Mouse (Mus musculus) left cerebral cortex, adult 2 months (tissue): ENCODE results near the gene Nanog. TPM values are rescaled to one million over a fixed set of nuclear protein-coding genes. Genes with fewer than 3 reads are reported as not detected.
"Not testable (repeated sequence)": the region's sequence is repeated elsewhere in the genome, so short reads cannot be mapped to it uniquely, and the experiment has no call there.

ENCODE experiments used
- DNase-seq, 2 experiments: peaks; one replicate each; pipeline ENCODE4 v3.0.0; 2021 to 2022; ENCODE audit warnings: low spot score in 2 of 2, mixed read lengths in 1 of 2; ENCODE audit errors: extremely low spot score in 1 of 2
- H3K27ac ChIP-seq: fragments of 200-600 bp; 2 replicates; pipeline ENCODE4 v1.8.1; 2022
- H3K4me3 ChIP-seq: fragments of 200-600 bp; 2 replicates; pipeline ENCODE4 v1.8.1; 2022
- CTCF ChIP-seq: fragments of 200-600 bp; IDR thresholded peaks from 2 replicates; pipeline ENCODE4 v1.8.1; 2022; ENCODE audit warnings: antibody characterized with exemption, mild to moderate bottlenecking, moderate library complexity
- intact Hi-C: fragments of 180-260 bp; cut with DNase I; formaldehyde crosslinking; loops from one replicate; pipeline ENCODE4 v1.15.1; 2025
- total RNA-seq, 2 experiments: library from RNA; stranded (reverse); gene quantifications; 2 replicates each; pipeline ENCODE4 v1.2.3; 2021

Gene Nanog
- total RNA-seq, 2 experiments from 2014 or later = not detected

DNA sequence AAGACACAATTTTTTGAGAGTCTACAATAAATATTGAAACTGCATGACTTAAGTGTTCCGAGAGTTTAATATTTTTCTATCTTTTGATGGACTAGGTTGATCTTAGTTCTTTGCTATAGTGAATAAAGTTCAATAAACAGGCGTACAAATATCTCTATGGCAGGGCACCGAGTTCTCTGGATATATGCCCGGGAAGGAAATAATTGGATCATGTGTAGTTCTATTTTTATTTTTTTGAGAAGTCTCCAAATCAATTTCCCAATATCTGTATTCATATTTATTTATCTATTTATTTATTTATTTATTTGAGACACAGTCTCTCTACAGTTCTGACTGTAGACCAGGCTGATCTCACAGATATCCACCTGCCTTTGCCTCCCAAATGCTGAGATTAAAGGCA is 36.4 kb upstream of the Nanog start:
- Histone ChIP-seq H3K27ac (no peak overlapping the region), H3K4me3 (no peak overlapping the region)
- DNase-seq = no peak
- intact Hi-C loops = no loop called here
- no peak for TF ChIP-seq CTCF

GRCm38 (mm10) chr6:122672746-122673145 is 34.5 kb upstream of the Nanog start:
- TF ChIP-seq CTCF = no peak
- intact Hi-C loops = no loop called here
- DNase-seq = no peak
- no peak overlapping the region for H3K4me3 ChIP-seq
- H3K27ac ChIP-seq = no peak overlapping the region

GRCm38 (mm10) chr6:122682646-122683045 is 24.6 kb upstream of the Nanog start:
- intact Hi-C loops = loop anchor here (2.0 kb wide), 1 partner anchor 118 kb away; the partner anchor contains the start of gene Slc2a3
- Histone ChIP-seq H3K4me3 (no peak overlapping the region), H3K27ac (peak overlapping the region; percentile 59)
- no peak for TF ChIP-seq CTCF
- DNase-seq = peak; percentile 46 to 69

DNA sequence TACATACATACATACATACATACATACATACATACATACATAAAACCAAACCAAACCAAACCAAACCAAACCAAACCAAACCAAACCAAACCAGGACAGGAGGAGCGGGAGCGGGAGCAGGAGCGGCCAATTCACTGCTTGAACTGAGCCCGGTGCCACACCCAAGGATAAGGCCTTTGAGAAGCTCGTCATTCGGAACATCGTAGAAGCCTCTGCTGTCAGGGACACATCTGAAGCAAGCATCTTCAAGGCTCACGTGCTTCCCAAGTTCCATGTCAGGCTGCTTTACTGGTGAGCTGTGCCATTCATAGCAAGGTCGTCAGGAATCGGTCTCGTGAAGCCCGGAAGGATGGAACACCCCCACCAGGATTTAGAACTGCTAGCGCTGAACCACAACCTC is 20.6 kb upstream of the Nanog start:
- no peak for DNase-seq
- Histone ChIP-seq H3K4me3 (no peak overlapping the region), H3K27ac (no peak overlapping the region)
- intact Hi-C loops = no loop called here
- no peak for TF ChIP-seq CTCF

DNA sequence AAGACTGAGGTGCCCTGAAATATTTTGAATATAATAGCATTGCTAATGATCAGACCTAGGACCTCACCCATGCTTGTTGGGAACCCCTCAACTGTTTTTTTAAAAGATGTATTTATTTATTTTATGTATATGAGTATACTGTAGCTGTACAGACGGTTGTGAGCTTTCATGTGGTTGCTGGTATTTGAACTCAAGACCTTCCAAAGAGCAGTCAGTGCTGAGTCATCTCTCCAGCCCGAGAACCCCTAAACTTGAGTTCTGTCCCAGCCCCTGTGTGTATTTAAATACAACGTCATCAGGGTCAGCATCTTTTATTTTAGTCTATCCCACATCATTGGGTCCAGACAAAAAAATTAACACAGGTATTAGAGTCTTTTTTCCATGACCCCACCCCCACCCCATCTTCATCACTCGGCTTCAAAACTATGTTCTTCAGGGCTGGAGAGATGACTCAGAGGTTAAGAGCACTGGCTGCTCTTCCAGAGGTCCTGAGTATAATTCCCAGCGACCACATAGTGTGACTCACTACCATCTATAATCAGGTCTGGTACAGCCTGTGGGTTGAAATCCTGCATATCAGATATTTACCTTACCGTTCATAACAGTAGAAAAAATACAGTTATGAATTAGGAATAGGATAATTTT is 17.8 kb upstream of the Nanog start:
- Histone ChIP-seq H3K4me3 (no peak overlapping the region), H3K27ac (no peak overlapping the region)
- intact Hi-C loops = no loop called here
- no peak for TF ChIP-seq CTCF
- no peak for DNase-seq

GRCm38 (mm10) chr6:122690082-122690481 is 17.2 kb upstream of the Nanog start:
- DNase-seq = no peak
- no peak overlapping the region for H3K4me3 ChIP-seq
- no peak for TF ChIP-seq CTCF
- intact Hi-C loops = no loop called here
- H3K27ac ChIP-seq = no peak overlapping the region

GRCm38 (mm10) chr6:122695398-122695797 is 11.9 kb upstream of the Nanog start:
- DNase-seq = no peak
- H3K27ac ChIP-seq = no peak overlapping the region
- H3K4me3 ChIP-seq = no peak overlapping the region
- TF ChIP-seq CTCF = no peak
- intact Hi-C loops = no loop called here

- H3K4me3 ChIP-seq, DNase-seq, H3K27ac ChIP-seq, intact Hi-C loops: not testable (repeated sequence)
These were observed 7.7 kb upstream of the Nanog start for GRCm38 (mm10) chr6:122699628-122700027.

GRCm38 (mm10) chr6:122701816-122702215 is 5.5 kb upstream of the Nanog start:
- no peak overlapping the region for H3K4me3 ChIP-seq
- intact Hi-C loops = no loop called here
- DNase-seq = no peak
- no peak overlapping the region for H3K27ac ChIP-seq
- no peak for TF ChIP-seq CTCF

- H3K27ac ChIP-seq = no peak overlapping the region
- 0 out of 2 replicates have a peak overlapping the region, but pooled peaks have one; percentile 6 for H3K4me3 ChIP-seq
- no peak for TF ChIP-seq CTCF
- DNase-seq = peak in 1 of 2 experiments; percentile 13
- intact Hi-C loops = no loop called here
These were observed 4.7 kb upstream of the Nanog start for GRCm38 (mm10) chr6:122702480-122703124.

DNA sequence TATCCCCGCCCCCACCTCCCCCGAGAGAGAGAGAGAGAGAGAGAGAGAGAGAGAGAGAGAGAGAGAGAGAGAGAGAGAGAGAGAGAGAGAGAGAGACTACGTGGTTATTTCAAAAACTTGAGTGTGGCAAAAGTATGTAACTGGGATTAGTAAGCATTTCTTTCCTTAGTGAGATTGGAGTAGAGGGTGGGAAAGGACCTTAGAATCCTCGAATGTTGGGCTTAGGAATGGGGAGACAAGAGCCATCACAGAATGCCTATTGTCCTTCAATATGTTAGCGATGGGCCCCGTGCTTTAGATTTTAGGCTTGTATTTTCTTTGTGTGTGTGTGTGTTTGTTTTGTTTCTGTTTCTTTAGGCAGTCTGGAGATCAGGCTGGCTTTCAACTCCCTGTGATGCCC is 4.0 kb upstream of the Nanog start:
- intact Hi-C loops = no loop called here
- Histone ChIP-seq H3K27ac (no peak overlapping the region), H3K4me3 (no peak overlapping the region)
- TF ChIP-seq CTCF = no peak
- no peak for DNase-seq

DNA sequence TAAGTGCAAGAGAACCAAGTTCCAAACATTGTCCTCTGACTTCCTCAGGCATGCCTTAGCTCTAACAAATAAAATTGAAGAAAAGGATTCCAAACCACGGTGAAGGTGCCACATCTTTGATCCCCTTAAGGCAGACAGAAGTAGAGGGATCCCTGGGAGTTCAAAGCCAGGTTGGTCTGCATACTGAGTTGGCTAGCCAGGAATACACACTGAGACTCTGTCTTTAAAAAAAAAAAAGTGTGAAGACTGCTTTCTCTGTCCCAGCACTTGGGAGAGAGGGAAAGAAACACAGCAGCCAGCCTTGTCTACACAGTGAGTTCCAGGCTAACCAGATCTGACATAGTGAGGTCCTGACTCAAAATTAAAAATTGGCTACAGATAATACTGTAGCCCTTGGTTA is 3.6 kb upstream of the Nanog start:
- TF ChIP-seq CTCF = no peak
- DNase-seq = no peak
- Histone ChIP-seq H3K4me3 (no peak overlapping the region), H3K27ac (no peak overlapping the region)
- intact Hi-C loops = no loop called here

DNA sequence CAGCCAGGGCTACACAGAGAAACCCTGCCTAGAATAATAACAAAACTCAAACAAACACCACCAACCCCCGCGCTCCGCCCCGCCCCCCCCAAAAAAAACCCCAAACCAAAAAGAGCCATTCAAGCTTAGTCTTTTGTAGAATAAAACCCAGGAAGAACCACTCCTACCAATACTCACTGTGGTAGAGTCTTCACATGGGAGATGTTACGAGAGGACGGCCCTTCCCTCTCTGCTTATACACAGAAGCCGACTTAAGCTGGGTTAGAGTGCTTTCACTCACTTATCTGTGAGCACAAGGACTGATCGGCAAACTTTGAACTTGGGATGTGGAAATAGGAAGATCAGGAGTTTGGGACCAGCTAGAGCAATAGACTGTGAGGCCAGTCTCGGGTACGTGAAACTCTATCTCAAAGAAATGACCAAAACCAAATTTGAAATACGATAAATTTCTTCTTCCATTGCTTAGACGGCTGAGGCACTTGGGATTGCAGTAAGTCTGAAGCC is 900 bp upstream of the Nanog start:
- DNase-seq = no peak
- intact Hi-C loops = no loop called here
- H3K27ac ChIP-seq = no peak overlapping the region
- H3K4me3 ChIP-seq = no peak overlapping the region
- no peak for TF ChIP-seq CTCF
